Mouse (Mus musculus) A20 (cell line): ENCODE measurements around the gene Vmn1r127.
"Not testable (repeated sequence)": the region's sequence is repeated elsewhere in the genome, so short reads cannot be mapped to it uniquely, and the experiment has no call there.

Experiments used
- DNase-seq: peaks from one replicate; pipeline ENCODE4 v3.0.0-alpha.2; 2011; ENCODE audit warnings: low read depth, low spot score

Gene Vmn1r127

GRCm38 (mm10) chr7:21319761-21320160, at the start of gene Vmn1r127:
TSS of gene Vmn1r127 (minus strand) at chr7:21319861.
- not testable (repeated sequence) for DNase-seq

GRCm38 (mm10) chr7:21361191-21361590, 41.5 kb upstream of the Vmn1r127 start, which contains the start of gene Vmn1r129:
TSS of gene Vmn1r129 (minus strand) at chr7:21361291.
- DNase-seq = not testable (repeated sequence)

- DNase-seq = not testable (repeated sequence)
Observed at GRCm38 (mm10) chr7:21349073-21349472, 29.4 kb upstream of the Vmn1r127 start, which contains the start of gene Vmn1r128. TSS of gene Vmn1r128 (plus strand) at chr7:21349373.

- DNase-seq = not testable (repeated sequence)
Observed at GRCm38 (mm10) chr7:21301367-21301766, 18.3 kb downstream of the Vmn1r127 start, which contains the start of gene Vmn1r126. TSS of gene Vmn1r126 (minus strand) at chr7:21301467.

- DNase-seq = not testable (repeated sequence)
Observed at GRCm38 (mm10) chr7:21271879-21272278, 47.8 kb downstream of the Vmn1r127 start, which contains the start of gene Vmn1r125. TSS of gene Vmn1r125 (plus strand) at chr7:21272179.
